Mouse (Mus musculus) forebrain, embryonic 16.5 days (tissue): ENCODE measurements around the gene 5330417H12Rik. TPM values are rescaled to one million over a fixed set of nuclear protein-coding genes. Genes with fewer than 3 reads are reported as not detected.

ENCODE experiments used
- ATAC-seq: fragments of 200-750 bp; cut with Nextera tagmentation; 2 replicates; pipeline ENCODE4 v1.8.0; 2017; ENCODE audit warnings: mild to moderate bottlenecking, moderate library complexity
- H3K27ac ChIP-seq: fragments of 300-500 bp; sonication (generic); 2 replicates; pipeline ENCODE4 v1.5.1; 2014; ENCODE audit warnings: low read length, control low read depth
- H3K27me3 ChIP-seq: fragments of 300-500 bp; sonication (generic); replicated peaks from 2 replicates; pipeline ENCODE4 v1.6.1; 2014; ENCODE audit warnings: low read length; ENCODE audit not compliant: control insufficient read depth, insufficient read depth
- H3K36me3 ChIP-seq: fragments of 300-500 bp; sonication (generic); 2 replicates; pipeline ENCODE4 v1.6.1; 2014; ENCODE audit not compliant: control insufficient read depth, insufficient read depth
- H3K4me1 ChIP-seq: fragments of 300-500 bp; sonication (generic); replicated peaks from 2 replicates; pipeline ENCODE4 v1.6.1; 2014; ENCODE audit warnings: low read length; ENCODE audit not compliant: control insufficient read depth, insufficient read depth
- H3K4me2 ChIP-seq: fragments of 300-500 bp; sonication (generic); 2 replicates; pipeline ENCODE4 v1.6.1; 2014; ENCODE audit warnings: mild to moderate bottlenecking, low read length, control low read depth
- H3K4me3 ChIP-seq: fragments of 300-500 bp; sonication (generic); replicated peaks from 2 replicates; pipeline ENCODE4 v1.5.1; 2014; ENCODE audit warnings: mild to moderate bottlenecking, low read length, control low read depth
- H3K9ac ChIP-seq: fragments of 300-500 bp; sonication (generic); replicated peaks from 2 replicates; pipeline ENCODE4 v1.6.1; 2014; ENCODE audit warnings: low read depth, low read length, control low read depth
- H3K9me3 ChIP-seq: fragments of 300-500 bp; sonication (generic); 2 replicates; pipeline ENCODE4 v1.6.1; 2016; ENCODE audit warnings: low read length; ENCODE audit not compliant: control insufficient read depth
- WGBS: fragments of 180-500 bp; shearing (Covaris S2); extraction: QIAGEN DNeasy Blood & Tissue Kit; methylation state at CpG from one replicate; pipeline ENCODE4 v1.1.7; 2014; 5-methylcytosine and 5-hydroxymethylcytosine counted together
- polyA plus RNA-seq: library from polyadenylated mRNA; unstranded; fragments of >200 nt; fragmentation: Nextera tagmentation; extraction: Ambion mirVana; gene quantifications from 2 replicates; pipeline ENCODE4 v1.2.1, GENCODE M21; 2015

The 5330417H12Rik gene
- polyA plus RNA-seq, 1 experiment from 2014 or later, result not detected

DNA sequence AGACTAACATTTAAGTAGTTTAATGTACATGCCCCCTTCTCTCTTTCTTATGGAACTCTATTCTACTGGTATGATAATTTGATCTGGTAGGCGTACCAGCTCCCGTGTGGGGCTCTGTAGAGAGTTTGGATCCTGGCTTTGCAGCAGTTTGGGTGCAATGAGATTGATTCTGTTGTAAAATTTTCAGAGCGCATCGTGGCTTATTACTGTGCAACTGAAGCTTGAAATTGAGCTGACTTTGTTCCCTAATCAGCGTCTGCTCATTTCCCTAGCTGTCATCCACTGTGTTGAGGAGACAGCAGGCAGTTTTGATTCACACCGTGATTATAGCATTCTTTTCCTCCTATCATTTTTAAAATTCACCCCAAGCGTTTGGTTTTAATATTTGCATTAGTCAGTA is 12.4 kb upstream of the 5330417H12Rik start:
- Histone ChIP-seq H3K27me3 (no peaks in the 10 kb centered on the region; the same call in 1 of the 2 replicates), H3K36me3 (no peaks in the 10 kb centered on the region), H3K4me3 (no peak overlapping the region), H3K27ac (no peak overlapping the region), H3K4me1 (no peaks in the 10 kb centered on the region), H3K4me2 (no peak overlapping the region), H3K9me3 (no peaks in the 10 kb centered on the region), H3K9ac (no peak overlapping the region)
- WGBS, result 83% methylated on average over 7 of the region's 7 CpGs
- ATAC-seq, result peak; percentile 45; the same call in 1 of the 2 replicates

GRCm38 (mm10) chr7:107633201-107633600 is 8.2 kb upstream of the 5330417H12Rik start:
- ATAC-seq, result no peak
- no peak overlapping the region for H3K4me3 ChIP-seq
- no peaks in the 10 kb centered on the region for H3K4me1 ChIP-seq
- WGBS, result 94% methylated on average over 4 of the region's 4 CpGs
- no peaks in the 10 kb centered on the region for H3K9me3 ChIP-seq
- no peaks in the 10 kb centered on the region; the same call in 1 of the 2 replicates for H3K27me3 ChIP-seq
- no peak overlapping the region for H3K4me2 ChIP-seq
- no peaks in the 10 kb centered on the region for H3K36me3 ChIP-seq
- H3K27ac ChIP-seq, result no peak overlapping the region
- no peak overlapping the region for H3K9ac ChIP-seq

GRCm38 (mm10) chr7:107628383-107628782 is 3.4 kb upstream of the 5330417H12Rik start:
- no peak for ATAC-seq
- Histone ChIP-seq H3K9ac (no peak overlapping the region), H3K27ac (no peak overlapping the region), H3K27me3 (no peaks in the 10 kb centered on the region), H3K4me1 (no peaks in the 10 kb centered on the region), H3K9me3 (no peaks in the 10 kb centered on the region), H3K4me3 (no peak overlapping the region), H3K4me2 (no peak overlapping the region), H3K36me3 (no peaks in the 10 kb centered on the region)

DNA sequence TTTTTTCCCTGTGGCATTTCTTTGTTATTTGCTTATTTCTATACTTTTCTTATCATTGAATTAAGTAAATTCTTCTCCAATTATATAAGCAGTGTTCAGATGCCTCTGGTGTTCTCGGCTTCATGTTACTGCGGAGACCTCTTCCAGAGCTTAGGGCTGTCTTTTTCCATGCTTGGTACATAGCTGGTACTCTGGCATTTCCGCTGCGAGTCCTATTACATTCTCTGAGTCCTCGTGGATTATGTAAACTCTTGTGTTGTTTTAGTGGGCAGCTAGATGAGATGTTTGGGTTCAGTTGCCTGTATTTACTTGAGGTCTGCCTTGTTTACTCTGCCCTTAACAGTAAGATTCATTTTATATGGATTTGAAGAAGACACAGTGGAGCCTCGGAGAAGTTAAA is 820 bp upstream of the 5330417H12Rik start:
- 86% methylated on average over 6 of the region's 6 CpGs for WGBS
- no peaks in the 10 kb centered on the region for H3K36me3 ChIP-seq
- H3K4me2 ChIP-seq, result no peak overlapping the region
- H3K4me3 ChIP-seq, result no peak overlapping the region
- H3K27ac ChIP-seq, result no peak overlapping the region
- H3K9ac ChIP-seq, result no peak overlapping the region
- no peak for ATAC-seq
- no peaks in the 10 kb centered on the region for H3K4me1 ChIP-seq
- no peaks in the 10 kb centered on the region for H3K9me3 ChIP-seq
- H3K27me3 ChIP-seq, result no peaks in the 10 kb centered on the region

DNA sequence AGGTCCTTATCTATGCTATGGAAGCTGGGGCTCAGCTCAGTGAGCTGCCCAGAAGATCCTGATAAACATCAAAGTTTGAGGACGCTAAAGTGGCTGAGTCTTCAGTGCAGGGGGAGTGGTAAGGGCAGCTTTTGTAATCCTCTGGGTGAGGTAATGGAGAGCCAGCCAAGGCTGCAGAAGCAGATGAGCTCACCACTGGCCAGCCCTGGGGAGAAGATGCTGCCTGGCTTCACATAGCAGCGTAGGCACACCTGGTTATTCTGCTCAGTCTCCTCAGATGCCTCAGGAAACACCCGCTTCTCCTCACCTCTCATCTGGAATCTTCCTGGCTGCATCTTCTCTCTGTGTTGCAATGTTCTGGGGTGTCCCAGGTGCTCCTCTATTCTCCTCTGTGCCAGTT is 529 bp downstream of the 5330417H12Rik start:
- Histone ChIP-seq H3K4me1 (no peaks in the 10 kb centered on the region), H3K4me2 (no peak overlapping the region), H3K4me3 (no peak overlapping the region), H3K27me3 (no peaks in the 10 kb centered on the region), H3K36me3 (no peaks in the 10 kb centered on the region), H3K9ac (no peak overlapping the region), H3K9me3 (no peaks in the 10 kb centered on the region), H3K27ac (no peak overlapping the region)
- 71% methylated on average over 3 of the region's 3 CpGs for WGBS
- ATAC-seq, result no peak

GRCm38 (mm10) chr7:107620137-107620536 is 4.8 kb downstream of the 5330417H12Rik start:
- Histone ChIP-seq H3K4me3 (no peak overlapping the region), H3K4me2 (no peak overlapping the region), H3K27me3 (no peaks in the 10 kb centered on the region), H3K4me1 (no peaks in the 10 kb centered on the region), H3K36me3 (no peaks in the 10 kb centered on the region), H3K27ac (no peak overlapping the region), H3K9ac (no peak overlapping the region), H3K9me3 (no peaks in the 10 kb centered on the region)
- ATAC-seq, result no peak
- 70% methylated on average over 3 of the region's 3 CpGs for WGBS

DNA sequence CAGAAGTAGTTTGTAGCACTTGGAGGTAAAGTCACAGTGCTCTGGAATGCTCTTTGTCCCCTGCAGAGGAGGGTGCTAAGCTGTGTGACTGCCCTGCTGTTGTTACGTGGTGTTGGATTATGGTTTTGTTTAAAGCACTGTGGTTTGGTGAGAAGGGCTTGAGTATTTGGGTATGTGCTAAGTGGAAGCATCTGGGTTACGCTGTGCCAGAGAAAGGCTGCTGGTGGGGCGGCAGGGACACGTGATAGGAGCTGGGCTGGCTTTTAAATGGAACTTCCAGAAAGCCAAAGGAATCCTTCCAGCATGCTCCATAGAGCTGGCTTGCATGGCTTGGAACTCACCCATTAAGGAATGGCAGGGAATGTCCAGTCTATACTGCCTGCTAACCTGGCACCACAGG is 5.7 kb downstream of the 5330417H12Rik start:
- no peak overlapping the region for H3K4me3 ChIP-seq
- WGBS, result 76% methylated on average over 4 of the region's 4 CpGs
- no peaks in the 10 kb centered on the region for H3K27me3 ChIP-seq
- H3K4me1 ChIP-seq, result no peaks in the 10 kb centered on the region
- no peak overlapping the region for H3K4me2 ChIP-seq
- no peak for ATAC-seq
- no peak overlapping the region for H3K27ac ChIP-seq
- H3K9ac ChIP-seq, result no peak overlapping the region
- H3K36me3 ChIP-seq, result no peaks in the 10 kb centered on the region
- H3K9me3 ChIP-seq, result no peaks in the 10 kb centered on the region

GRCm38 (mm10) chr7:107618028-107618992 is 6.7 kb downstream of the 5330417H12Rik start:
- Histone ChIP-seq H3K9ac (no peak overlapping the region), H3K36me3 (no peaks in the 10 kb centered on the region), H3K4me2 (no peak overlapping the region), H3K27me3 (no peaks in the 10 kb centered on the region), H3K27ac (no peak overlapping the region), H3K4me3 (no peak overlapping the region), H3K9me3 (no peaks in the 10 kb centered on the region), H3K4me1 (no peaks in the 10 kb centered on the region)
- ATAC-seq, result no peak
- whole genome bisulfite sequencing, result 28% methylated on average over 10 of the region's 11 CpGs

GRCm38 (mm10) chr7:107610880-107611279 is 14.1 kb downstream of the 5330417H12Rik start:
- no peaks in the 10 kb centered on the region for H3K4me1 ChIP-seq
- H3K4me3 ChIP-seq, result no peak overlapping the region
- no peak overlapping the region for H3K9ac ChIP-seq
- H3K36me3 ChIP-seq, result no peaks in the 10 kb centered on the region
- ATAC-seq, result no peak
- WGBS, result 92% methylated on average over 5 of the region's 5 CpGs
- no peaks in the 10 kb centered on the region for H3K27me3 ChIP-seq
- H3K27ac ChIP-seq, result no peak overlapping the region
- H3K9me3 ChIP-seq, result no peaks in the 10 kb centered on the region
- H3K4me2 ChIP-seq, result no peak overlapping the region
